Mouse (Mus musculus) thymus, adult 2 months (tissue): Measurements from ENCODE around the gene B230307C23Rik. TPM values are rescaled to one million over a fixed set of nuclear protein-coding genes. Genes with fewer than 3 reads are reported as not detected.
A peak's percentile ranks its signal among the peaks of the same experiment; 100 is the strongest.
"Not testable (repeated sequence)": the region's sequence is repeated elsewhere in the genome, so short reads cannot be mapped to it uniquely, and the experiment has no call there.

ENCODE experiments used
- DNase-seq: peaks from one replicate; pipeline ENCODE4 v3.0.0; 2021
- H3K27ac ChIP-seq: fragments of 200-500 bp; 2 replicates; pipeline ENCODE4 v1.5.1; 2012; ENCODE audit warnings: low read length, control low read depth; ENCODE audit not compliant: control insufficient read depth, insufficient read depth
- H3K27me3 ChIP-seq: fragments of 200-500 bp; 2 replicates; pipeline ENCODE4 v1.6.1; 2012; ENCODE audit warnings: mild to moderate bottlenecking, low read length, moderate library complexity, mixed read lengths; ENCODE audit not compliant: control insufficient read depth, insufficient read depth
- H3K36me3 ChIP-seq: fragments of 200-500 bp; 2 replicates; pipeline ENCODE4 v1.6.1; 2012; ENCODE audit warnings: mild to moderate bottlenecking, low read length, moderate library complexity; ENCODE audit not compliant: control insufficient read depth, insufficient read depth
- H3K4me1 ChIP-seq: fragments of 200-500 bp; replicated peaks from 2 replicates; pipeline ENCODE4 v1.6.1; 2012; ENCODE audit warnings: low read length; ENCODE audit not compliant: control insufficient read depth, insufficient read depth
- H3K4me3 ChIP-seq: fragments of 200-500 bp; 2 replicates; pipeline ENCODE4 v1.5.1; 2012; ENCODE audit warnings: mild to moderate bottlenecking, low read length, control low read depth, moderate library complexity; ENCODE audit not compliant: control insufficient read depth, insufficient read depth
- CTCF ChIP-seq: fragments of 200-500 bp; IDR thresholded peaks from 2 replicates; pipeline ENCODE4 v1.5.1; 2012; ENCODE audit warnings: mild to moderate bottlenecking, control low read depth, low read length, moderate library complexity, borderline replicate concordance; ENCODE audit not compliant: control insufficient read depth, poor library complexity, insufficient read depth; ENCODE audit errors: extremely low read depth
- POLR2A ChIP-seq: fragments of 200-500 bp; IDR thresholded peaks from 2 replicates; pipeline ENCODE4 v1.6.1; 2012; ENCODE audit warnings: mild to moderate bottlenecking, low read length, control low read depth, moderate library complexity; ENCODE audit not compliant: control insufficient read depth, poor library complexity, insufficient read depth; ENCODE audit errors: extremely low read depth
- WGBS: fragments of 180-500 bp; shearing (Covaris S2); methylation state at CpG from one replicate; pipeline ENCODE4 v1.1.7; 2018; 5-methylcytosine and 5-hydroxymethylcytosine counted together
- polyA plus RNA-seq: library from polyadenylated mRNA; depleted of rRNA; stranded (reverse); fragments of >200 nt; gene quantifications from 2 replicates; pipeline ENCODE4 v1.2.3, GENCODE M21; 2012

B230307C23Rik gene
- polyA plus RNA-seq, 1 experiment, result 9.9 TPM

- no peak overlapping the region for H3K4me3 ChIP-seq
- H3K4me1 ChIP-seq, result peaks cover 8% of the 10 kb centered on the region; the same call in 1 of the 2 replicates
- no peaks in the 10 kb centered on the region for H3K27me3 ChIP-seq
- TF ChIP-seq POLR2A (no peak), CTCF (no peak)
- DNase-seq, result no peak
- peak overlapping the region; percentile 17; the same call in 1 of the 2 replicates for H3K27ac ChIP-seq
- 6% methylated on average over 1 of the region's 1 CpGs for WGBS
- no peaks in the 10 kb centered on the region for H3K36me3 ChIP-seq
Observed at GRCm38 (mm10) chr16:97995849-97996615, 1.1 kb upstream of the B230307C23Rik start.

GRCm38 (mm10) chr16:97997383-97997731 lies 242 bp downstream of the B230307C23Rik start:
- not testable (repeated sequence) for H3K27ac ChIP-seq, H3K36me3 ChIP-seq, H3K4me1 ChIP-seq, H3K27me3 ChIP-seq, DNase-seq
- 0% methylated on average over 8 of the region's 8 CpGs for WGBS
- peak overlapping the region; percentile 52 for H3K4me3 ChIP-seq

- no peak for DNase-seq
- TF ChIP-seq CTCF (no peak), POLR2A (no peak)
- Histone ChIP-seq H3K4me1 (no peaks in the 10 kb centered on the region), H3K27me3 (no peaks in the 10 kb centered on the region), H3K36me3 (peaks cover 3% of the 10 kb centered on the region; the same call in 1 of the 2 replicates), H3K4me3 (no peak overlapping the region), H3K27ac (no peak overlapping the region)
- WGBS, result 89% methylated on average over 3 of the region's 3 CpGs
Observed at GRCm38 (mm10) chr16:98022081-98022480, 25.0 kb downstream of the B230307C23Rik start.

- TF ChIP-seq POLR2A, result no peak
- no peak for TF ChIP-seq CTCF
- H3K27ac ChIP-seq, result no peak overlapping the region
- no peaks in the 10 kb centered on the region for H3K27me3 ChIP-seq
- no peak for DNase-seq
- no peaks in the 10 kb centered on the region for H3K4me1 ChIP-seq
- H3K36me3 ChIP-seq, result peaks cover 3% of the 10 kb centered on the region; the same call in 1 of the 2 replicates
- H3K4me3 ChIP-seq, result no peak overlapping the region
- 97% methylated on average over 2 of the region's 2 CpGs for WGBS
Observed at GRCm38 (mm10) chr16:98022657-98023345, 25.7 kb downstream of the B230307C23Rik start.

GRCm38 (mm10) chr16:98026186-98026585 lies 29.1 kb downstream of the B230307C23Rik start:
- not testable (repeated sequence) for H3K4me3 ChIP-seq, DNase-seq, H3K27me3 ChIP-seq, H3K4me1 ChIP-seq, H3K36me3 ChIP-seq, H3K27ac ChIP-seq
- 96% methylated on average over 8 of the region's 8 CpGs for WGBS

GRCm38 (mm10) chr16:98034971-98035370 lies 37.9 kb downstream of the B230307C23Rik start:
- not testable (repeated sequence) for H3K27ac ChIP-seq, H3K36me3 ChIP-seq, DNase-seq, H3K4me3 ChIP-seq, H3K4me1 ChIP-seq, H3K27me3 ChIP-seq
- WGBS, result 99% methylated on average over 2 of the region's 2 CpGs

- no peak overlapping the region for H3K4me3 ChIP-seq
- DNase-seq, result peak; percentile 30
- H3K27ac ChIP-seq, result no peak overlapping the region
- TF ChIP-seq POLR2A (no peak), CTCF (no peak)
- 89% methylated on average over 2 of the region's 2 CpGs for WGBS
- no peaks in the 10 kb centered on the region for H3K27me3 ChIP-seq
- no peaks in the 10 kb centered on the region for H3K4me1 ChIP-seq
- H3K36me3 ChIP-seq, result no peaks in the 10 kb centered on the region
Observed at GRCm38 (mm10) chr16:98041676-98042075, 44.6 kb downstream of the B230307C23Rik start.

GRCm38 (mm10) chr16:98079382-98079781 lies 82.3 kb downstream of the B230307C23Rik start:
- not testable (repeated sequence) for H3K4me1 ChIP-seq, H3K27ac ChIP-seq, H3K36me3 ChIP-seq, DNase-seq, H3K27me3 ChIP-seq, H3K4me3 ChIP-seq
- WGBS, result 79% methylated on average over 3 of the region's 3 CpGs

- 81% methylated on average over 1 of the region's 1 CpGs for WGBS
- H3K4me3 ChIP-seq, H3K27ac ChIP-seq, H3K27me3 ChIP-seq, DNase-seq, H3K4me1 ChIP-seq, H3K36me3 ChIP-seq: not testable (repeated sequence)
Observed at GRCm38 (mm10) chr16:98081140-98081539, 84.0 kb downstream of the B230307C23Rik start.
